Mouse (Mus musculus): ENCODE data around the gene Mosmo.
A peak's percentile ranks its signal among the peaks of the same experiment; 100 is the strongest.

The Mosmo gene

GRCm38 (mm10) chr7:120677001-120677643 lies at the start of gene Mosmo:
Gene Mosmo, plus strand, starts transcription at chr7:120677618.
- peak; percentile 72 for DNase-seq (ENCODE audit: low read depth, low spot score)

DNA sequence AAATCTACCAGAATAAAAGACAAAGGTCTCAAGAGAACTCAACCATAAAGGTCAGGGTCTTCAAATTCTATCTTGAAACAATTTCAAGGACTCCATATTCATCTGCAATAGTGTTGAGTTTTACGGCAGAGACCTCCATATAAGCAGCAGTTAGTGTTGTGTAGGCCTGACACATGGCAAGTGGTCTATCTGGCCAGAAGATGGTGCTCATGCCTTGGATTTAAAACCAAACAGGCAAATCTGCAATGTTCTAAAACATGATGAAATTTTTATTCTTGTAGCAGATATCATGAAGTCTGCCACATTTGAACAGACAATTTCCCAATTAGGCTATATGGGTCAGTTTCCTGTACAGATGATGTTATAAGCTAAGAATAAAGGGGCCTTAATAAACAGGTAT lies 44.9 kb upstream of the Mosmo start:
- DNase-seq (ENCODE audit: low read depth, low spot score) = peak; percentile 12

GRCm38 (mm10) chr7:120634301-120634700 lies 43.1 kb upstream of the Mosmo start:
- DNase-seq (ENCODE audit: low read depth, low spot score) = peak; percentile 26

DNA sequence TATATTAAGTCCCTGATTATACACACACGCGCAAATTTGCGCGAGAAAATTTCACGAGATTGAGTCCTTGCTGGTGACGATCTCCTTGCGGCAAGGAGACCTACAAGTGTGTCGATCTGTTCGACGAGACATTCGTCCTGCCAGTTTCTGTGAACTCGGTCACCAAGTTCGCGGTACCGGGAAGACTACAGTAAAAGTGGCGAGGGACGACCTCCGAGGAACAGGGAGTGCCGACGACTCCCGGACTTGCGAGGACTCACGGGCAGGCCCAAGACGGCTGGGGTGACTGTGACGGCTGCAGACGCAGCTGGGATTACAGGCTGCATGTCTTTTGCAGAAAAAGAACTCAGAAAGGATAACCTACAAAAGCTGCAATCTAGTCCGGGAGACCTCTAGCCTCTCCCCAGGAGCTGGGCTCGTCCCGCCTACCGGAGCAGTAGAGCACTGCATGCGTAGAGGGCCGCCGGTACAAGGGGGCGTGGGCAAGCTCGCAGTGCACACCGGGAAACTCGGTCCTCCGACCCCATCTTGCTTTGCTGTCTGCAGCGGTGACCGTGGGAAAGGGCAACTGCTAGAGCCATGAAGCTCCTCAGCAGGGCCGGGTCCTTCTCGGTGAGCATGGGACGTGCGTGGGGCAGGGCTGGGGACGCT lies 42.6 kb upstream of the Mosmo start, which contains the start of gene Uqcrc2:
Gene Uqcrc2 (plus strand): TSS at position 466 of the 651 bp plus-strand sequence.
- DNase-seq (ENCODE audit: low read depth, low spot score) = peak; percentile 94

DNA sequence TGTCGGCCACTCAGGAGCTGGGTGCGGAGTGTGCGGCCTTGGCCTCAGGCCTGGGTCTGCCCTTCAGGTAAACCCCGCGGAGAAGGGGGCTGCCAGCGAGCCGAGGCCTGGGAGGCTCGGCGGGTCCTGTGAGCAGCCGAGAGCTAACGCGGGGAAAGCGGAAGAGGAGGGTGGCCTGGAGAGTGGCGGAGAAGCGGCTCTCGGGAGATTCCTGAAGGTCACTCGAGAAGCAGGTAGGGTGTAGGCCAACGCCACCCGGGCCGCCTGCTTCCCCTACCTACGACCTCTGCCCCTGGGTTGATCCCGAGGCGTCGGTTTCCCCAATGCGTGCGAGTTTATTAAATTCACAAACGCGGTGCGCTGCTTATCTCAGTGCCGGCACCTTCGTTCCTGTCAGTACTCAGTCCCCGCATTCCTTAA lies 42.0 kb upstream of the Mosmo start:
- no peak for DNase-seq (ENCODE audit: low read depth, low spot score)

DNA sequence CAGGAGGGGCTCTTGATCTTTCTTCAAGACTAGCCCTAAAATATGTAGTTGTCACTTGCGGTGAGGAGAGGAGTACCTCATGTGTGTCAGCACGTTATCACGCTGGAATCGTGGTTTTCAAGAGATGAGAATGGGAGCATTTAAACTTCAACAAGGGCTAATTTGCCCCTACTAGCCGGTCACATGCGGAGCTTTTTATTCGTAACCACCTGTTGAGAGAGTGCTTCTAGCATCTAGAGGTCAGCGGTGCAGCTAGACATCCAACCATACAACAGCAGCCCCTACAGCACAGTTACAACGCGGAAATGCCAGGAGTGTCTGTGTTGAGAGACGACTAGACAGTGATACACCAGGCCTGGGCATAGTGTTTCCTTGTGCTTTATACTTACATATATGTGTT lies 41.6 kb upstream of the Mosmo start:
- DNase-seq (ENCODE audit: low read depth, low spot score) = no peak

DNA sequence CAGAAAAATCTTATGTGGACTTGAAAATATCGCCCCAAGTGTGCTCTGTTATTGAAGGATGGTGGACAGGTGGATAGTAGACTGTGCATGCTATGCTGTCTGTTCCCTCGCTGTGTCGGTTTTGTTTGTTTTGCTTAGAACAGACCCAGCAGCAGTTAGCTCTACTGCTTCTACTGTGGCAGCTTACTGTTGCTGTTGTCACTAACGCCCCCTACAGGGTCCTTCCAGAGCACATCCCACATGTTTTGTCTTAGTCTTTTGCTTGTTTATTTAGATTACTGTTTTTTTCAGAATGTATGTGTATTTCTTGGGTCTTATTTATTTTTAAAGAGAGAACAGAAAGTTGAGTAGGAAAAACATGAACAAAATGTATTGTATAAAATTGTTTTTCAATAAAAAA lies 34.2 kb upstream of the Mosmo start:
- peak; percentile 54 for DNase-seq (ENCODE audit: low read depth, low spot score)

- no peak for DNase-seq (ENCODE audit: low read depth, low spot score)
These were observed 29.6 kb upstream of the Mosmo start for GRCm38 (mm10) chr7:120647849-120648248.

DNA sequence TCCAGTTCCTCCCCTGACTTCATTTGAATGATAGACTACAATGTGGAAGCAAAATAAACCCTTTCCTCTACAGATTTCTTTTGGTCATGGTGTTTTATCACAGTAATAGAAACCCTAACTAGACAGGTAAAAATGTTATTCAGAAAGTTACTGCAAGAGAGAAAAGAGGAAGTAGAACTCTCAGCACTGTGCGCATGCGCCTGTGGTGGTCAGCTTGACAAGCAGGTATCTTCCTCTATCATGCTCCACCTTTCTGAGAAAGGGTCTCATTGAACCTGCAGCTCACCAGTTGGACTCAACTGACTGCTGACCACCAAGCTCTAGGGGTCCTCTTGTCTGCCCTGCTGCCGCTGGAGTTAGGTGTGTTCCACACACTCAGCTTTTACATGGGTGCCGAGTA lies 15.3 kb upstream of the Mosmo start:
- no peak for DNase-seq (ENCODE audit: low read depth, low spot score)

- DNase-seq (ENCODE audit: low read depth, low spot score) = peak; percentile 69
These were observed 7.1 kb upstream of the Mosmo start, which contains the start of gene Pdzd9 for GRCm38 (mm10) chr7:120670153-120670875. Gene Pdzd9, minus strand, starts transcription at chr7:120670343.

- no peak for DNase-seq (ENCODE audit: low read depth, low spot score)
These were observed 6.1 kb upstream of the Mosmo start for GRCm38 (mm10) chr7:120671271-120671670.

GRCm38 (mm10) chr7:120677764-120678531 lies 530 bp downstream of the Mosmo start:
- DNase-seq (ENCODE audit: low read depth, low spot score) = no peak

- DNase-seq (ENCODE audit: low read depth, low spot score) = no peak
These were observed 1.6 kb downstream of the Mosmo start for GRCm38 (mm10) chr7:120679023-120679422.

- no peak for DNase-seq (ENCODE audit: low read depth, low spot score)
These were observed 4.6 kb downstream of the Mosmo start for GRCm38 (mm10) chr7:120682002-120682401.

DNA sequence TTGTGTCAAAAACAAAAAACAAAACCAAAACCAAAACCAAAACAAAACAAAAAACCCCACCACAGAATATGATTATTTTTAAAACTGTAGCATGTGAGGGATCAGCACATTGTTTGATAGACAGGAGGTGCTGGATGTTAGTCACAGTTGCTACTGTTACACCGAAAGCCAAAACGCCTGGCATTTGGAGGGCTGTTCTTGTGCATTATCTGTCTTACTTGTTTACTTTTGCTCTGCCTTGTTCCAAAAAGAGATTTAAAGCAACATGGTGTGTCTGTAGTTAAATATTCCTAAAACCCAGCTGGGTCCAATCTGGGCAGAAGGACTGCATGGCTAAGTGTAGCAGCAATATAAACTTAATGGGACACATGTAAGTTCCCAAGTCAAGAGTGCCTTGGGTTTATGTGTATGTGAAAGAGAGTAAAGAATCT lies 7.3 kb downstream of the Mosmo start:
- no peak for DNase-seq (ENCODE audit: low read depth, low spot score)

DNA sequence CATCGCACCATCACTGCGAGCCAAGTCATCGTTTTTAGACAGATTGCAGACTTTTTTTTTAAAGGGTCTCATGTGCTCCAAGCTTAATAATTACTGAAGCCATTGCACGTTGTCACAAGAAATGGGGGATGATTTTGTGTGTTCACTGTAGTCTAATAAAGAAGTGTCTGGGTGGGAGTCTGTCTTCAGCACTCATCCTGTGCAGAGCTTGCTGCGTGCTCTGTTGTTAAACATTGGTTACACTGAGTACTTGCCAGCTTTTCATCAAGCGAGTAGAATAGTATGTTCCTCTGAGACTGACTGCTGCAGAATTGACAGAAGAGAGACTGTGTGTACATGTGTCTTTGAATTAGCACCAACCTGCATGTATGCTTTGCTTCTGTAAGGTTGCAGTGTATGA lies 7.8 kb downstream of the Mosmo start:
- DNase-seq (ENCODE audit: low read depth, low spot score) = no peak

DNA sequence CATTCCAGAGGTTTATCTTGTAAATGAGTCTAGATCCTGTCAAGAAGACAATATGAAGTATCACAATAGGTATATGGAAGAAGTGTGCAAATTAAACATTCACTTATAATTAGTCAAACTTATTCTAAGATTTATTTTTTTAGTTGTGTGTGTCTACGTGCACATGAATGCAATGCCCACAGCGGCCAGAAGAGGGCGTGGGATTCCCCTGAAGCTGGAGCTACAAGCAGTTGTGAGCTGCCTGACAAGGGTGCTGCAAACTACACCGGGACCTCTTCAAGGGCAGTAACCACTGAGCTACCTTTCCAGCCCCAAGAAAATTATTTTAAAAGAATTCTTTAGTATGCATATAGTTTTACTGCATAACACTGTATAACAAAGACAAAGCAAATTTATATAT lies 13.2 kb downstream of the Mosmo start:
- peak; percentile 76 for DNase-seq (ENCODE audit: low read depth, low spot score)

DNA sequence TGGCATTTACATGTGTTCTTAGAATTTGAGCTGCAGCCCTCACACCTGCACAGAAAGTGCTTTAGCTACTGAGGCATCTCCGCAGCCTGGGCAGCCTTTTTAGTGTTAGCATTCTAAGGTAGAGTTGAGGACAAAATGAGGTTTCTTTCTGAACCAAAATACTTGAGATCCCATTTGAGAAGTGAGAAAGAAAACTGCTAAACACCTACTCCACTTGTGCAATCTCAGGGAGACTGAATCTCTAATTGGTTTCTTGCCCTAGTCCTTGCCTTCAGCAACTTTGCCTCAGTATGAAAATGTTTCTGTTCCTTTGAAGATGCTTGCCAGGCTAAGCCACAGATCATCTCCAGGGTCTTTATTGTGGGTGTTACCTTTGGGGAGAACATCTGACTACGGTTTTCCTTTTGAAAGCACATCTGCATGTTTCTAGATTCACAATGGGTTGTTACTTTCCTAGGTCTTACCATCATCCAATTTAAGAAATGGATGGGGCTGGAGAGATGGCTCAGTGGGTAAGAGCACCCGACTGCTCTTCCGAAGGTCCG lies 16.5 kb downstream of the Mosmo start:
- no peak for DNase-seq (ENCODE audit: low read depth, low spot score)

GRCm38 (mm10) chr7:120695196-120695595 lies 17.8 kb downstream of the Mosmo start:
- DNase-seq (ENCODE audit: low read depth, low spot score) = no peak

DNA sequence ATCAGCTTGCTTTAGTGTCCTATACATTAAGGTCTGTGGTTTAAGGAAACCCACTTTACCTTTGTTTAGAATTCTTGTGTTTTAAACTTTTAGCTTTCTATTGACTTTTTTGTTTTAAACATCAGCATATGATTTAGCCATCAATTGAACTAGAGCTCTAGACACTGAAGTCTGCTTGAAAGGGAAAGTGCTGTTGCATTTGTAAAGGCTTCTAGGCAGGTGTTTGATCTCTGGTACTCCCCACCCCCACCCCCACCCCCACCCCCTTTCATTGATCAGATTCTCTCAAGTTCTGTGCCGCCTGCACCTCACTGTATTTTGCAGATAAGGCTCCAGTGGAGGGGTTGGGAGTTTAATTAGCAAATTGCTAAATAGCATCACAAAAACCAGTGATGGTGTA lies 18.2 kb downstream of the Mosmo start:
- DNase-seq (ENCODE audit: low read depth, low spot score) = peak; percentile 39

- peak; percentile 52 for DNase-seq (ENCODE audit: low read depth, low spot score)
These were observed 18.9 kb downstream of the Mosmo start for GRCm38 (mm10) chr7:120696331-120696730.

Measured in R1 (cell line).